Mouse (Mus musculus) liver, adult 2 months (tissue): Measurements from ENCODE around the gene Nptn.

Experiments used
- CTCF ChIP-seq: fragments of 200-500 bp; IDR thresholded peaks from 2 replicates; pipeline ENCODE4 v1.5.1; 2011; ENCODE audit warnings: low read depth, low read length, control low read depth
- POLR2A ChIP-seq: fragments of 200-500 bp; IDR thresholded peaks from 2 replicates; pipeline ENCODE4 v1.6.1; 2011; ENCODE audit warnings: low read length, control low read depth; ENCODE audit not compliant: insufficient read depth; ENCODE audit errors: extremely low read depth

DNA sequence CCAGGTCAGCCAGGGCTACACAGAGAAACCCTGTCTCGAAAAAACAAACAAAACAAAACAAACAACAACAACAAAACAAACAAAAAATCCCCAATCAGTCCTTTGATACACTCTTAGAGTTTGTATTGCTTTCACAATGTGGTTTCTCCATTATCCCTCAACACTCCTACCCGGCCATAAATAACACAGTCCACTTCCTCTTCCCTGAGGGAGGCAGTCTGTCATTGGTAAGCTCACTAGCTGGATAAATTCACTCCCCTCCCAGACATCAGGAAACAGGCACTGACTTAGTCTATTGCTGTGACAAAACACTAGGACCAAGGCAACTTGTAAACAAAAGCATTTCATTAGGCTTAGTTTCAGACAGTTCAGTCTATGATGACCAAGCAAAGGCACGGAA, 21.8 kb upstream of the Nptn start:
- TF ChIP-seq POLR2A (no peak), CTCF (no peak)
